Mouse (Mus musculus): ENCODE data around the gene Arhgef2.

DNA sequence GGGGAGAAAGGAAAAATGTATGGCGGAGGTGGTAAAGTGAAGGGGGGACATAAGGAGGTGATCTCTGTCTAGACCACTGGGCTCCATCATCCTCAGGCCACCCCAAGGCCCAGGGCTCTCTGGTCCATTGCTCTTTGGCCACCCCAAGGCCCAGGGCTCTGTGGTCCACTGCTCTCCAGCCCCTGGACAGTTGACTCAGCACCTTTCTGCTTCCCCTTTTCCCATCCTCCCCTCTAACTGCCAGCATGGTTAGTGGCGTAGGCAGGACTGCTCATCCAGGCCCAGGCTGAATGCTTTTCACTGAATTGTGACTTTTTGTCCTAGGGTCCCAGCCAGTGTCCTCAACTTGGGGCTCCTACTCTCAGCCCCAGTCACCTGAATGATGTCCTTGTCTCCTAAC, 21.8 kb downstream of the Arhgef2 start:
- no peak for TF ChIP-seq CTCF (conservative IDR thresholded peaks at IDR 0.05; ENCODE audit: insufficient read depth, insufficient read length, low read depth, low read length)
- no peak for TF ChIP-seq POLR2A (IDR thresholded peaks at IDR 0.05; ENCODE audit: low read depth, low read length)
